Mouse (Mus musculus): ENCODE measurements at regions not wholly inside any gene's neighbourhood (a gene's known extent, or its start where the extent isn't known, plus 50 kb on each side); places are given as distances from the start of the nearest gene placed in this dataset.

- Histone ChIP-seq H3K4me2 (ENCODE audit: low read length) (no peak overlapping the region), H3K4me1 (ENCODE audit: control insufficient read depth, insufficient read depth, low read length) (no peaks in the 10 kb centered on the region), H3K27me3 (ENCODE audit: control insufficient read depth, insufficient read depth, low read depth, low read length) (no peaks in the 10 kb centered on the region), H3K9ac (ENCODE audit: low read depth, low read length) (no peak overlapping the region), H3K27ac (ENCODE audit: low read length) (no peak overlapping the region), H3K36me3 (ENCODE audit: control insufficient read depth, insufficient read depth, low read length) (no peaks in the 10 kb centered on the region), H3K4me3 (ENCODE audit: low read depth, low read length) (no peak overlapping the region), H3K9me3 (replicated peaks; ENCODE audit: control insufficient read depth, low read length, poor library complexity, severe bottlenecking) (no peaks in the 10 kb centered on the region)
- peak; percentile 36; the same call in 1 of the 2 replicates for ATAC-seq
- WGBS, result 64% methylated on average over 7 of the region's 7 CpGs
Observed at GRCm38 (mm10) chr13:37532596-37533170, 187.7 kb downstream of the Ly86 start.

GRCm38 (mm10) chr13:37533851-37534250 lies 188.8 kb downstream of the Ly86 start:
- Histone ChIP-seq H3K27me3 (ENCODE audit: control insufficient read depth, insufficient read depth, low read depth, low read length) (no peaks in the 10 kb centered on the region), H3K9me3 (replicated peaks; ENCODE audit: control insufficient read depth, low read length, poor library complexity, severe bottlenecking) (no peaks in the 10 kb centered on the region), H3K9ac (ENCODE audit: low read depth, low read length) (no peak overlapping the region), H3K36me3 (ENCODE audit: control insufficient read depth, insufficient read depth, low read length) (no peaks in the 10 kb centered on the region), H3K4me1 (ENCODE audit: control insufficient read depth, insufficient read depth, low read length) (no peaks in the 10 kb centered on the region), H3K27ac (ENCODE audit: low read length) (no peak overlapping the region), H3K4me3 (ENCODE audit: low read depth, low read length) (no peak overlapping the region), H3K4me2 (ENCODE audit: low read length) (no peak overlapping the region)
- no peak for ATAC-seq
- 79% methylated on average over 4 of the region's 4 CpGs for WGBS

- WGBS, result 91% methylated on average over 6 of the region's 6 CpGs
- H3K36me3 ChIP-seq (ENCODE audit: control insufficient read depth, insufficient read depth, low read length), result no peaks in the 10 kb centered on the region
- no peak for ATAC-seq
- H3K4me3 ChIP-seq (ENCODE audit: low read depth, low read length), result no peak overlapping the region
- no peak overlapping the region for H3K27ac ChIP-seq (ENCODE audit: low read length)
- H3K27me3 ChIP-seq (ENCODE audit: control insufficient read depth, insufficient read depth, low read depth, low read length), result no peaks in the 10 kb centered on the region
- H3K9ac ChIP-seq (ENCODE audit: low read depth, low read length), result no peak overlapping the region
- H3K4me2 ChIP-seq (ENCODE audit: low read length), result no peak overlapping the region
- H3K4me1 ChIP-seq (ENCODE audit: control insufficient read depth, insufficient read depth, low read length), result no peaks in the 10 kb centered on the region
- H3K9me3 ChIP-seq (replicated peaks; ENCODE audit: control insufficient read depth, low read length, poor library complexity, severe bottlenecking), result no peaks in the 10 kb centered on the region
Observed at GRCm38 (mm10) chr13:37537330-37537729, 192.3 kb downstream of the Ly86 start.

DNA sequence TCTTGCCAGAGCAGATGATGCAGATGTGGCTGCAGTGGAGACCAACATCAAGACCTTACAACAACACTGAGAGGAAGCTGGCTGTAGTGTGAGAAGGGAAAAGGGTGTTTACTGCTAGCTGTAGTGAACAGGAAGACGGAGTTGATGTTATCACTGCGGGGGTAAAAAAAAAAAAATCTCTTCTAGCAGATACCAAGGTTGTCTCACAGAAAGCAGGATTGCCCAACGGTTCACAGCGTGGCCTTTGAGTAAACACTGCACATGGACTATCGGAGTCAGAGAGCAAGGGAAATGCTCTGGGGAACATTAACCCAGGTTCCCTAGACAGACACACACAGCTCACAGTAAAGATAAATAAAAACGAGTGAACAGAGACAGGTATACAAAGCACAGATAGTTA lies 192.8 kb downstream of the Ly86 start:
- H3K4me1 ChIP-seq (ENCODE audit: control insufficient read depth, insufficient read depth, low read length), result no peaks in the 10 kb centered on the region
- H3K27ac ChIP-seq (ENCODE audit: low read length), result no peak overlapping the region
- H3K4me2 ChIP-seq (ENCODE audit: low read length), result no peak overlapping the region
- H3K4me3 ChIP-seq (ENCODE audit: low read depth, low read length), result no peak overlapping the region
- H3K9ac ChIP-seq (ENCODE audit: low read depth, low read length), result no peak overlapping the region
- 82% methylated on average over 6 of the region's 6 CpGs for WGBS
- H3K27me3 ChIP-seq (ENCODE audit: control insufficient read depth, insufficient read depth, low read depth, low read length), result no peaks in the 10 kb centered on the region
- H3K9me3 ChIP-seq (replicated peaks; ENCODE audit: control insufficient read depth, low read length, poor library complexity, severe bottlenecking), result no peaks in the 10 kb centered on the region
- no peak for ATAC-seq
- no peaks in the 10 kb centered on the region for H3K36me3 ChIP-seq (ENCODE audit: control insufficient read depth, insufficient read depth, low read length)

GRCm38 (mm10) chr13:37540980-37541531 lies 196.0 kb downstream of the Ly86 start:
- H3K4me3 ChIP-seq (ENCODE audit: low read depth, low read length), result no peak overlapping the region
- no peak overlapping the region for H3K27ac ChIP-seq (ENCODE audit: low read length)
- H3K4me2 ChIP-seq (ENCODE audit: low read length), result no peak overlapping the region
- no peaks in the 10 kb centered on the region for H3K27me3 ChIP-seq (ENCODE audit: control insufficient read depth, insufficient read depth, low read depth, low read length)
- H3K4me1 ChIP-seq (ENCODE audit: control insufficient read depth, insufficient read depth, low read length), result no peaks in the 10 kb centered on the region
- H3K9ac ChIP-seq (ENCODE audit: low read depth, low read length), result no peak overlapping the region
- H3K36me3 ChIP-seq (ENCODE audit: control insufficient read depth, insufficient read depth, low read length), result no peaks in the 10 kb centered on the region
- no peaks in the 10 kb centered on the region for H3K9me3 ChIP-seq (replicated peaks; ENCODE audit: control insufficient read depth, low read length, poor library complexity, severe bottlenecking)
- 17% methylated on average over 5 of the region's 5 CpGs for WGBS
- no peak for ATAC-seq

GRCm38 (mm10) chr13:37541674-37542073 lies 196.7 kb downstream of the Ly86 start:
- H3K4me1 ChIP-seq (ENCODE audit: control insufficient read depth, insufficient read depth, low read length), result no peaks in the 10 kb centered on the region
- peak; percentile 63; the same call in 1 of the 2 replicates for ATAC-seq
- no peaks in the 10 kb centered on the region for H3K9me3 ChIP-seq (replicated peaks; ENCODE audit: control insufficient read depth, low read length, poor library complexity, severe bottlenecking)
- H3K9ac ChIP-seq (ENCODE audit: low read depth, low read length), result no peak overlapping the region
- H3K36me3 ChIP-seq (ENCODE audit: control insufficient read depth, insufficient read depth, low read length), result no peaks in the 10 kb centered on the region
- no peak overlapping the region for H3K4me3 ChIP-seq (ENCODE audit: low read depth, low read length)
- no peak overlapping the region for H3K27ac ChIP-seq (ENCODE audit: low read length)
- H3K27me3 ChIP-seq (ENCODE audit: control insufficient read depth, insufficient read depth, low read depth, low read length), result no peaks in the 10 kb centered on the region
- 14% methylated on average over 6 of the region's 6 CpGs for WGBS
- H3K4me2 ChIP-seq (ENCODE audit: low read length), result 0 out of 2 replicates have a peak overlapping the region, but pooled peaks have one; percentile 11

DNA sequence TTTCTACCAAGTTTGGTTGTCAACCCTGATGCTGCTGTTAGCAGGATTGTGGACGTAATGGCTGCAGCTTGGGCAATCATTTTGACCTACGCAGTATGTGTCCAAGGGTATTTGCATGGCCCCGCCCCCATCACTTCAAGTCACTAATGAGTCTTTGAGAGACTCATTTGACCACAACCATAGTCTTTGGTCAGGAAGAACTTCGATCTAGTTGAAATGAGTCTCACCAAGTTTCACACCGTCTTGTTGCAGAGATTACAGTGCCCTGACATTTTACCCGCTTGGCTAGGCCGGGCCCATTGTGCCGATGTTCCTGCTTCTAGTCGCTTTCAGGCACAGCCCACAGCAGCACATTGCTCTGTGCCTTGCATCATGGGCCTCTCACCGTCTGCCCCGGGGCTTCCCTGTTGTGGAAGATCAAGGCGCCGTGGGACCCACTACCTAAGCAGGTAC lies 197.8 kb downstream of the Ly86 start:
- Histone ChIP-seq H3K36me3 (ENCODE audit: control insufficient read depth, insufficient read depth, low read length) (no peaks in the 10 kb centered on the region), H3K4me3 (ENCODE audit: low read depth, low read length) (no peak overlapping the region), H3K4me2 (ENCODE audit: low read length) (no peak overlapping the region), H3K9me3 (replicated peaks; ENCODE audit: control insufficient read depth, low read length, poor library complexity, severe bottlenecking) (no peaks in the 10 kb centered on the region), H3K9ac (ENCODE audit: low read depth, low read length) (no peak overlapping the region), H3K27ac (ENCODE audit: low read length) (no peak overlapping the region), H3K4me1 (ENCODE audit: control insufficient read depth, insufficient read depth, low read length) (no peaks in the 10 kb centered on the region), H3K27me3 (ENCODE audit: control insufficient read depth, insufficient read depth, low read depth, low read length) (no peaks in the 10 kb centered on the region)
- ATAC-seq, result no peak
- 91% methylated on average over 13 of the region's 13 CpGs for WGBS

- H3K4me2 ChIP-seq (ENCODE audit: low read length), result no peak overlapping the region
- WGBS, result 87% methylated on average over 3 of the region's 3 CpGs
- H3K9ac ChIP-seq (ENCODE audit: low read depth, low read length), result no peak overlapping the region
- H3K9me3 ChIP-seq (replicated peaks; ENCODE audit: control insufficient read depth, low read length, poor library complexity, severe bottlenecking), result no peaks in the 10 kb centered on the region
- H3K36me3 ChIP-seq (ENCODE audit: control insufficient read depth, insufficient read depth, low read length), result no peaks in the 10 kb centered on the region
- no peaks in the 10 kb centered on the region for H3K27me3 ChIP-seq (ENCODE audit: control insufficient read depth, insufficient read depth, low read depth, low read length)
- H3K4me1 ChIP-seq (ENCODE audit: control insufficient read depth, insufficient read depth, low read length), result no peaks in the 10 kb centered on the region
- H3K27ac ChIP-seq (ENCODE audit: low read length), result no peak overlapping the region
- ATAC-seq, result no peak
- H3K4me3 ChIP-seq (ENCODE audit: low read depth, low read length), result no peak overlapping the region
Observed at GRCm38 (mm10) chr13:37543788-37544187, 198.8 kb downstream of the Ly86 start.

- no peaks in the 10 kb centered on the region for H3K36me3 ChIP-seq (ENCODE audit: control insufficient read depth, insufficient read depth, low read length)
- no peak overlapping the region for H3K4me2 ChIP-seq (ENCODE audit: low read length)
- H3K4me1 ChIP-seq (ENCODE audit: control insufficient read depth, insufficient read depth, low read length), result no peaks in the 10 kb centered on the region
- H3K9ac ChIP-seq (ENCODE audit: low read depth, low read length), result no peak overlapping the region
- no peak for ATAC-seq
- H3K9me3 ChIP-seq (replicated peaks; ENCODE audit: control insufficient read depth, low read length, poor library complexity, severe bottlenecking), result no peaks in the 10 kb centered on the region
- 94% methylated on average over 2 of the region's 2 CpGs for WGBS
- no peaks in the 10 kb centered on the region for H3K27me3 ChIP-seq (ENCODE audit: control insufficient read depth, insufficient read depth, low read depth, low read length)
- no peak overlapping the region for H3K27ac ChIP-seq (ENCODE audit: low read length)
- H3K4me3 ChIP-seq (ENCODE audit: low read depth, low read length), result no peak overlapping the region
Observed at GRCm38 (mm10) chr13:37544696-37545095, 199.7 kb downstream of the Ly86 start.
